ENCODE assay signal across 16 mouse cellular contexts in the genomic region with DNA sequence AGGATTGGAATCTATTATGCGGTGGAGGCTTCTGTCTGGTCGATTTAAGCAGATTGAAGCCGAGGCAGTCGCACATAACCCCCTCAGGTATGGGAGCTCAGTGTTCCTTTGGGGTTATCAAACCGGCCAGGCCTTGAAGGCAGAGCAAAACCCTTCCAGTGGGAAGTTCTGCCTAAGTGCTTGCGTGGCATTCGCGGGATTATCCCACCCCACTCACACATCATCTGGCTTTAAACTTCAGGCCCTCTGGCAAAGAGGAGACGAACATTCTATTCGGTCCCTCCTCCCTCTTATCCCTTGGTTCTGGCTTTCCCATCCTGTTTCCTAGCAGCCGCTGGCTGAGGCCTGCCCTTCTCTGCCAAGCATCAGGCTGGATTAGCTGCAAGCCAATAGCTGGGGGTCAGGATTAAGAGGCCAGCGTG.
DNase-seq lines count a peak whose midpoint lies in the region; ATAC-seq and TF ChIP-seq lines count a peak whose summit lies in the region.
"Had no signal": no experiment of that assay in that cellular context is flagged by ENCODE, and none has a peak within 500 bp of the region (broad histone marks: within the 10 kb centered on the region; RNA-seq: fewer than 3 reads in every experiment).

No protein-coding gene starts in this region.

- no peak overlapping the region for H3K4me3 ChIP-seq in embryonic facial prominence, embryonic 14.5 days (ENCODE audit: low read depth, low read length)
- H3K4me3 ChIP-seq in embryonic facial prominence, embryonic 10.5 days: no peak overlapping the region
- H3K4me3 ChIP-seq in forebrain, postnatal 0 days (ENCODE audit: low read depth, low read length): no peak overlapping the region
- no peak overlapping the region for H3K4me3 ChIP-seq in midbrain, embryonic 12.5 days
- H3K4me3 ChIP-seq: embryonic facial prominence, embryonic 13.5 days; liver, embryonic 13.5 days had no signal

- no peak for TF ChIP-seq CTCF in forebrain, postnatal 0 days (IDR thresholded peaks at IDR 0.05; ENCODE audit: low read depth)

- no peaks in the 10 kb centered on the region for H3K9me3 ChIP-seq in embryonic facial prominence, embryonic 14.5 days (ENCODE audit: control insufficient read depth, low read length)
- H3K9me3 ChIP-seq in embryonic facial prominence, embryonic 10.5 days: no peaks in the 10 kb centered on the region
- H3K9me3 ChIP-seq in forebrain, postnatal 0 days (ENCODE audit: low read length): no peaks in the 10 kb centered on the region
- no peaks in the 10 kb centered on the region for H3K9me3 ChIP-seq in midbrain, embryonic 12.5 days
- H3K9me3 ChIP-seq: embryonic facial prominence, embryonic 13.5 days; liver, embryonic 13.5 days had no signal

- WGBS in embryonic facial prominence, embryonic 14.5 days: 35% methylated on average over 12 of the region's 12 CpGs
- WGBS in embryonic facial prominence, embryonic 10.5 days: 28% methylated on average over 12 of the region's 12 CpGs
- 15% methylated on average over 12 of the region's 12 CpGs for WGBS in forebrain, postnatal 0 days
- WGBS in midbrain, embryonic 12.5 days: 5% methylated on average over 12 of the region's 12 CpGs

- peak; percentile 33; the same call in 1 of the 2 replicates for ATAC-seq in embryonic facial prominence, embryonic 14.5 days (ENCODE audit: low read depth)
- ATAC-seq in forebrain, postnatal 0 days: peak; percentile 51
- peak; percentile 82 for ATAC-seq in midbrain, embryonic 12.5 days (ENCODE audit: low FRiP score, low read depth)

- H3K27ac ChIP-seq in embryonic facial prominence, embryonic 14.5 days (replicated peaks; ENCODE audit: low read depth, low read length): no peak overlapping the region
- no peak overlapping the region for H3K27ac ChIP-seq in embryonic facial prominence, embryonic 10.5 days (replicated peaks)
- H3K27ac ChIP-seq in forebrain, postnatal 0 days (ENCODE audit: low read depth, low read length): no peak overlapping the region
- H3K27ac ChIP-seq in midbrain, embryonic 12.5 days (replicated peaks): peak overlapping the region; percentile 61
- H3K27ac ChIP-seq: embryonic facial prominence, embryonic 13.5 days; liver, embryonic 13.5 days had no signal

- no peaks in the 10 kb centered on the region for H3K36me3 ChIP-seq in embryonic facial prominence, embryonic 14.5 days (ENCODE audit: control insufficient read depth, insufficient read depth, low read length)
- no peaks in the 10 kb centered on the region for H3K36me3 ChIP-seq in embryonic facial prominence, embryonic 10.5 days (replicated peaks)
- H3K36me3 ChIP-seq in forebrain, postnatal 0 days (ENCODE audit: insufficient read depth): no peaks in the 10 kb centered on the region
- H3K36me3 ChIP-seq in midbrain, embryonic 12.5 days: no peaks in the 10 kb centered on the region
- H3K36me3 ChIP-seq: embryonic facial prominence, embryonic 13.5 days; liver, embryonic 13.5 days had no signal

- no peak overlapping the region for H3K4me2 ChIP-seq in embryonic facial prominence, embryonic 14.5 days (ENCODE audit: low read depth, low read length)
- no peak overlapping the region for H3K4me2 ChIP-seq in forebrain, postnatal 0 days (ENCODE audit: low read depth)
- 0 out of 2 replicates have a peak overlapping the region, but pooled peaks have one; percentile 3 for H3K4me2 ChIP-seq in midbrain, embryonic 12.5 days (replicated peaks)
- H3K4me2 ChIP-seq: embryonic facial prominence, embryonic 13.5 days; liver, embryonic 13.5 days had no signal

- H3K4me1 ChIP-seq in embryonic facial prominence, embryonic 14.5 days (ENCODE audit: control insufficient read depth, insufficient read depth, low read length): no peaks in the 10 kb centered on the region
- peaks cover 8% of the 10 kb centered on the region; the same call in 1 of the 2 replicates for H3K4me1 ChIP-seq in embryonic facial prominence, embryonic 10.5 days
- no peaks in the 10 kb centered on the region for H3K4me1 ChIP-seq in forebrain, postnatal 0 days (ENCODE audit: insufficient read depth)
- H3K4me1 ChIP-seq in midbrain, embryonic 12.5 days: peaks cover 11% of the 10 kb centered on the region; the same call in 1 of the 2 replicates
- H3K4me1 ChIP-seq: liver, embryonic 13.5 days had no signal

- H3K9ac ChIP-seq in embryonic facial prominence, embryonic 14.5 days (ENCODE audit: low read depth, low read length): no peak overlapping the region
- H3K9ac ChIP-seq in forebrain, postnatal 0 days: no peak overlapping the region
- H3K9ac ChIP-seq in midbrain, embryonic 12.5 days (replicated peaks): no peak overlapping the region
- H3K9ac ChIP-seq: embryonic facial prominence, embryonic 13.5 days; liver, embryonic 13.5 days had no signal

- no peaks in the 10 kb centered on the region for H3K27me3 ChIP-seq in embryonic facial prominence, embryonic 14.5 days (replicated peaks; ENCODE audit: control insufficient read depth, insufficient read depth, low read length)
- peaks cover 44% of the 10 kb centered on the region for H3K27me3 ChIP-seq in embryonic facial prominence, embryonic 10.5 days (replicated peaks; ENCODE audit: low read depth, poor library complexity, severe bottlenecking)
- H3K27me3 ChIP-seq in forebrain, postnatal 0 days (ENCODE audit: insufficient read depth, low read length): no peaks in the 10 kb centered on the region
- H3K27me3 ChIP-seq in midbrain, embryonic 12.5 days: peaks cover 30% of the 10 kb centered on the region
- H3K27me3 ChIP-seq: embryonic facial prominence, embryonic 13.5 days; liver, embryonic 13.5 days had no signal

- DNase-seq in embryonic facial prominence, embryonic 14.5 days (ENCODE audit: low spot score): peak; percentile 10
- DNase-seq in embryonic facial prominence, embryonic 10.5 days (ENCODE audit: low spot score): no peak
- no peak for DNase-seq in forebrain, postnatal 0 days
- peak; percentile 25 for DNase-seq in retina, postnatal 7 days (ENCODE audit: low read depth, low spot score)
- no peak for DNase-seq in layer of hippocampus, adult 8-10 months (ENCODE audit: low spot score in 2 of 2)
- DNase-seq in testis, postnatal 10 days (ENCODE audit: low spot score): no peak
- no peak for DNase-seq in cerebellum, adult 18-20 months
- DNase-seq: adrenal gland, adult 2 months; cerebellum, adult 9-11 months; heart, adult 11 months; layer of hippocampus, adult 9-11 months; left cerebral cortex, postnatal 4 days; liver, embryonic 13.5 days; lung, postnatal 14 days had no signal

Comparison
In these comparisons a context has a peak if more than half of its experiments do, and no peak if none do; other contexts are left out.
1. DNase-seq: peak in embryonic facial prominence, embryonic 14.5 days (single experiment) and retina, postnatal 7 days (single experiment); none in embryonic facial prominence, embryonic 10.5 days (single experiment), forebrain, postnatal 0 days (single experiment), layer of hippocampus, adult 8-10 months (0 of 2), testis, postnatal 10 days (single experiment) and cerebellum, adult 18-20 months (0 of 2).
2. Peak in every context shown above with its lines, with median percentiles within 50 percentile points of each other: ATAC-seq.